Mouse (Mus musculus): ENCODE results near the gene Etv5.

DNA sequence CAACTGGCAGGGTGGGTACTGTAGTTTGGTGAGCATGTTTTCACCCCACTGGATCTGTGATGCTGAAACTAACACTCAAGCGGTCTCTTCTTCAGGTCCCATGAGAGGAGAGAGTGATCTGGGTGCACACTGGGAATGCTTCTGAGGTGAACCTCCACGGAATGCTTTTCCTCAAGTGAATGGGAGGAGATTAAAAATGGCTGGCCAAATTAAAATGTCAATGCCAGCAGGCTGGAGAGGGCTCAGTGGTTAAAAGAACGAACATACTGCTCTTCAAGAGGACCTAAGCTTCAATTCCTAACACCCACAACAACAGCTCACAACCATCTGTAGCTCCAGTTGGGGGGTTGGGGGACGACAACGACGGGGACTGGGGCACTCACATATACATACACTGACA is 39.3 kb downstream of the Etv5 start:
- TF ChIP-seq POLR2A (IDR thresholded peaks at IDR 0.05; ENCODE audit: low read depth, low read length) (no peak), CTCF (IDR thresholded peaks at IDR 0.05; ENCODE audit: extremely low read depth, insufficient read depth, insufficient read length, insufficient replicate concordance) (no peak)

Measured in spleen, adult 2 months (tissue).